Mouse (Mus musculus): Measurements from ENCODE around the gene Prss22.

DNA sequence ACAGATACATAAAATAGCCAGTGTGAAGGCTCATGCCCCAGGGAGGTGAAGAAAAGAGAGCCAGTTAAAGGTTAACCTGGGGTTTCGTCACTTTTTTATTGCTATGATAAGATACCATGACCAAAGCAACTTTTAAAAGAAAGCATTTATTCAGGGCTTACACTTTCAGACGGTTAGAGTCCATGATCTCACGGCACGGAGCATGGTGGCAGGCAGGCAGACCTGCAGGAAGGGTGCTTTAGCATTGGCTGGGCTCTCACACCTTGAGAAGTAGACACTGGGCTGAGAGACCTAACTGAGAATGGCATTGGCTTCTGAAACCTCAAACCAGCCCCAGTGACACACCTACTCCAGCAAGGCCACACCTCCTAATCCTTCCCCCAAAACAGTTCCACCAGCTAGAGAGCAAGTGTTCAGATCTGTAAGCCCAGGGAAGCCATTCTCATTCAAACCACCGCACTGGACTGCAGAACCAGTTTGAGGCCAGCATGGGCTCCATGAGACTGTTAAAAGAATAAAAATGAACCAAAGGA lies 16.6 kb upstream of the Prss22 start:
- TF ChIP-seq CTCF (IDR thresholded peaks at IDR 0.05; ENCODE audit: borderline replicate concordance, insufficient read depth, low read length) (no peak), POLR2A (IDR thresholded peaks at IDR 0.05; ENCODE audit: low read depth, low read length) (no peak)
